ENCODE assay signal across 10 mouse cellular contexts in genomic region chr5:47273389-47274255, GRCm38 (mm10).
DNase-seq lines count a peak whose midpoint lies in the region; ATAC-seq and TF ChIP-seq lines count a peak whose summit lies in the region.
"Had no signal": no experiment of that assay in that cellular context is flagged by ENCODE, and none has a peak within 500 bp of the region (broad histone marks: within the 10 kb centered on the region; RNA-seq: fewer than 3 reads in every experiment).

No protein-coding gene starts in this region.

- TF ChIP-seq CTCF in brain, embryonic 14.5 days (IDR thresholded peaks at IDR 0.05; ENCODE audit: borderline replicate concordance, extremely low read depth, insufficient read depth, insufficient read length), result no peak

- no peak for ATAC-seq in frontal cortex, adult (ENCODE audit: low TSS enrichment)
- ATAC-seq: Patski had no signal

- no peak for TF ChIP-seq POLR2A in brain, embryonic 14.5 days (IDR thresholded peaks at IDR 0.05; ENCODE audit: borderline replicate concordance, extremely low read depth, insufficient read depth, insufficient read length, poor library complexity, severe bottlenecking)

- peak; percentile 30 to 45 for DNase-seq in kidney, postnatal 4 days
- DNase-seq in kidney, adult 9 months, result no peak
- DNase-seq in brain, embryonic 14.5 days (ENCODE audit: low read depth), result peak; percentile 24
- peak; percentile 11 for DNase-seq in forelimb bud, embryonic 11.5 days (ENCODE audit: low read depth, low spot score)
- DNase-seq in lung, postnatal 25 days (ENCODE audit: low spot score), result peak; percentile 20
- DNase-seq in B cell, adult 2 months, result no peak
- DNase-seq: right cerebral cortex, adult 18-20 months; thymus, postnatal 14 days had no signal

Comparison
In these comparisons a context has a peak if more than half of its experiments do, and no peak if none do; other contexts are left out.
1. DNase-seq: peak in kidney, postnatal 4 days (2 of 2), brain, embryonic 14.5 days (single experiment), forelimb bud, embryonic 11.5 days (single experiment) and lung, postnatal 25 days (single experiment); none in kidney, adult 9 months (single experiment) and B cell, adult 2 months (0 of 2).